Mouse (Mus musculus) testis, postnatal 10 days (tissue): ENCODE results near the gene Ntm.

Source experiments
- DNase-seq: peaks from one replicate; pipeline ENCODE4 v3.0.0; 2021; ENCODE audit warnings: low spot score

The Ntm gene

GRCm38 (mm10) chr9:29962978-29963377 is at the start of gene Ntm:
TSS of gene Ntm (minus strand) at chr9:29963141.
- peak; percentile 46 for DNase-seq

DNA sequence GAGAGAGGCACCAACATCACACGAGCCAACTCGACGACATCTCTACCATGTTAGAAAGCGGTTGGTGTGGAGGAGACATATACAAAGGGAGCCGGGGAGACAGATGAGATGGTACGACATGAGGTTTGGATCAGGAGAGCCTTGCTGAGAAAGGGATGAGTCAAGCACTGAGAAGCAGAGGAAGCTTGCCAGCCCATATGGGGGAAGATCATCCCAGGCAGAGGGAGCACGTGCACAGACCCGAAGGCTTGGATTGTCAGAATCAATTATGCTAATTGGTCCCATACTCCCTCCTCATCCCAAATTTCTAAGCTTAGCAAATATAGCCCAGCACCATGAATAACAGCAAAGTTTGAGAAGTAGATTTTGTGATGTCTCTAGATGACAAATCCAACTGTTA is 42.8 kb upstream of the Ntm start:
- no peak for DNase-seq

DNA sequence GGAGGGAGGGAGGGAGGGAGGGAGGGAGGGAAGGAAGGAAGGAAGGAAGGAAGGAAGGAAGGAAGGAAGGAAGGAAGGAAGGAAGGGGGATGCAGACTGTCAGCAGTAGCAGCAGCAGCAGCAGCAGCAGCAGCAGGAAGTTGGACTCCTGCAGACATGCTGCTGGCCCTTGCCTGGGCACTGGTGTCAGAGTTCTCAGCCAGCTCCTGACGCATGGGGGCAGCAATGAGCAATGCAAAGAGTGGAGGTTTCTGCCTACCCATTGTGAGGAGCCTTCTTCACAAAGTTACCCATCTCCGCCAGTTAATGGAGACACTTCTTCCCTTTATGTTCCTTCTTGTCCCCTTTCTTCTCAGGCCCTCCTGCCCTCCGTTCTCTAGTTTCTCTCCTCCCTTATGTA is 40.7 kb upstream of the Ntm start:
- DNase-seq = peak; percentile 77

DNA sequence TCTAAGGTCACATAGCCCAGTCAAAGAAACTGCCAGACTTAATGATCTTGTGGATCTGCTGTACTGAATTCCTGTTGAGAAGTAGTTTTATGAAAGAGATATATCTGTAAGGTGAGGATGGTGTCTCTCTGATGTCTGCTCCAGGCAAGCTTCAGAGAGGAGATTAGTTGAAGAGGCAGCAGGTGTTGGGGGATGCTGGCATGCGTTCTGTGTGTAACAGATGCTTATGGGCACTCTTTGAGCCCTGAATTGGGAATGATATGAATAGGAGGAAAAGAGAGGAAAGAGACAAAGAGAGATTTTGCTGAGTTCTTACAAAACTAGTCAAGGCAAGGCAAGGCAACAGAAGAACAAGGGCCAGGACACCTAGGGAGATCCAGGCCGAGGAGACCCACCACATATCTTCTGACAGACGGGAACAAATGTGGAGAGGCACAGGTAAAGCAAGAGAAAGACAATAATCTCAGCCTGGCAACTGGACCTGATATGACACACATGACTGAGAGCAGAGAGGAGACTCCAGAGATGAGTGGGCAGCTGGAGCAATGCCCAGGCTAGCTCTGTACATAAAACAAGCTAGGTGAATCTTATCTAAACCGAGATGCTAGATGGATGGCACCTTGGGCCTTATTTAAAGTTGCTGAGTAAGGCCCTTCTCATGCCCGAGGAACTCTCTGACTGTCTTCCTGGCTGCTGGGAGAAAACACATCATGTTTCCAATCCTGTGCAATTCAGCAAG is 18.4 kb upstream of the Ntm start:
- no peak for DNase-seq

DNA sequence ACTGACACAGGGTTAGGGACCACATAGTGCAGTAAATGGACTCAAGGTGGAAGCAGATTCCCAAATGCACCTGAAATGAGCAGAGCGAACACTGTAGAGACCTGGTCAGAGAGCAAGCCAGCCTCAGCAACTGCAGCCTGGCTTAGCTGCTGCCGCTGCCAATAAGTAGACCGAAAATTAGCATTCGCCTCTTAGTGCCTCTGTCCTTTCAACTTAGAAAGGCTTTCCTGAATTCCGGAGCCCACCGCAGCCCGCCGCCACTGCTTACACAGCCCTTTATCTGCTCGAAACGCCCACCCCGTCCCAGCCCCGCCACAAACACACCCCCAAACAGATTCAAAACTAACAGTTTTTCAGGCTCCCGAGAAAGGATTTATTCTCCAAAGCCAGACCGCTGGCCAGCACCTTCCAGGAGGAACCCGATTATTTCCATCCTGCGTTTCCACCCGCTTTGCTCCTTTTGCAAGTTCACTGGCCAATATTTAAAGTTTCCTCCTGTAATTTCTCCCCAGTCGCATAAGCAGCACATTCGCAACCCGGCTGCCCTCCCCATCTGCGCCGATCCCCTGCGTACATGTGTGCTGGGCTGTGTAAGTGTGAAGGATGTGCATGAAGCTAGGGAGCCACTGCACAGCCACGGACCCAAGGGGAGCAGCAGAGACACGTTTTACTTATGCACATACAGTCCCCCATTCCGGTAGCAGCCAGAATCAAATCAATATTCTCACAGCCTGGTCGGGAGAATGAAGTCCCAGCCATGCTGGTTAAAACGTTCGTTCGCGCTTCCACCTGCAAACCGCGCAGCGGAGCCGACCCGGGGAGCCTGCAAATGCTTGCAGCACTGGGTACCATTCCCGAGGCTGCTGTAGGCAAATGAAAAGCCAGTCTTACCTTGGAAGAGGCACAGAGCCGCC is 730 bp downstream of the Ntm start:
- no peak for DNase-seq

- DNase-seq = no peak
Observed at GRCm38 (mm10) chr9:29961512-29961911, 1.4 kb downstream of the Ntm start.

GRCm38 (mm10) chr9:29960741-29961140 is 2.2 kb downstream of the Ntm start:
- no peak for DNase-seq

- no peak for DNase-seq
Observed at GRCm38 (mm10) chr9:29960236-29960635, 2.7 kb downstream of the Ntm start.

- no peak for DNase-seq
Observed at GRCm38 (mm10) chr9:29956936-29957335, 6.0 kb downstream of the Ntm start.

GRCm38 (mm10) chr9:29954031-29954430 is 8.9 kb downstream of the Ntm start:
- DNase-seq = no peak

- no peak for DNase-seq
Observed at GRCm38 (mm10) chr9:29949041-29949440, 13.9 kb downstream of the Ntm start.

DNA sequence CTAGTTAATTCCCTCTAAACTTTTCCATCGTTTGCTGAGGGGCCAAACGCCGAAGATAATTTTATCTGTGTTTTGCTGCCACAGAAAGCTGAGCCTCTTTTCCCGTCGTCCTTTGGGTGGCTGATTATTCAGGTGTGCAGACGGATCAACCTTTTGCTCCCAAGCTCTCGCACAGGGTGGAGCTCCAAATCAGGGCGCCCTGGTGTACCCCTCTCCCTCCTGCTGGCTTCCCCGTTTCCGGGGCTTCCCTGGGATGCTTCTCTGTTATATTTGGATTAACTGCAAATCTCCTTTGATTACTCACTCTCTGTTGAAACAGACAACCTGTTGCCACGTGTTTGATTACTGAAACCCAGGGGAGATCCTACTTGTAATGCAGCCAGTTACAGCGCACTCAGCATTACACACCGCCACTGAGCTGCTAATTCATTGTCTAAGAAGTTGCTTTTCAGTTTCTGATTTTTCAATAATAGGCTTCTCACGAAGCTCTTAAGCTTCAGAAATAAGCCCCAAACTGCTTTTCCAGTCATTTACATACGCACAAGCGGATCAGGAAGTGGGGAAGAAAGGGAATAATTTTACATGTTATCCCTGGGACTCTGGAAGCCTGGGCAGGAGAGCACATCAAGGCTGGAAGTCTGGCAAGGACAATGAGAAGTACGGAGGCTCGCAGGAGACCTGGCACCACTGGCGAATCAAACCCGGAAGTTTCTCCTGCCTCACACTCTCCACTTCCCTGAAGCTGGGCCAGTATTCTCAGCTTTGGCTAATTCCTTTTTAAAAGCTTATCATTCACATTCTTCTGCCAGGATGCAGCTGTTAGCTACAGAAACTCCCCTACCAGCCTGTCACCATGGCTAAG is 19.5 kb downstream of the Ntm start:
- no peak for DNase-seq

DNA sequence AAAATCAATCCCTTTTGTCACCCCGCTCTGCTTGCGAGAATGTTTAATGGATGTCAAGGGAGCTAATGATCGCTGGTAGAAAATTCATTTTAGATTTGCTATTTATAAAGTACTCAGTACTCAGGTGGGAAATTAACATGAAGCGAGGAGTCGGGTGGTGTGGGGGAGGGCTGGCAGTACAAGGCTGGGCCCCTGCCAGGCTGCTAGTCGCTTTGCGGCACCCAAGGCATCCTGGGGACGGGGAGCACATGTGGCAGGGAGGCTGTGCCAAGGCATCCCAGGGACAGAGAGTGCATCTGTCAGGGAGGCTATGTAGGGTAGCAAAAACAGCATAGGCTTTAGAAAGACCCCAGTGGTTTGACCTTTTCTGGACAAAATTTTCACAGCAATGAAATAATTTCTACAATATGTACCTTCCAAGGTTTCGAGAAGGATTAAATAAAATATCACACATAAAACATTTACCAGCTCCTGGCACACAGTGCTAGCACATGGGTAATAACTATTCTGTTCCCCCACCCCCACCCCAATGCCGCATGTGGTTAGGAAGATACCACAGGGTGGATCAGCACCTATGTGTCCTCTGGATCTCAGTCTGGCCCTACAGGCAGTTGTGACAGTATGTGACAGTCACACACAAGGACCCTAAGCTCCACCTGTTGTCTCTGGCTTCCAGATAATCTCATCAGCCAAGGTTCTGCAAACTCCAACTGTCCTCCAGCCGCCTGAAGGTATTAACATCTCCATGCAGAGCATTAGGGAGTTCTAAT is 20.6 kb downstream of the Ntm start:
- DNase-seq = peak; percentile 45

GRCm38 (mm10) chr9:29939517-29940034 is 23.4 kb downstream of the Ntm start:
- DNase-seq = no peak

DNA sequence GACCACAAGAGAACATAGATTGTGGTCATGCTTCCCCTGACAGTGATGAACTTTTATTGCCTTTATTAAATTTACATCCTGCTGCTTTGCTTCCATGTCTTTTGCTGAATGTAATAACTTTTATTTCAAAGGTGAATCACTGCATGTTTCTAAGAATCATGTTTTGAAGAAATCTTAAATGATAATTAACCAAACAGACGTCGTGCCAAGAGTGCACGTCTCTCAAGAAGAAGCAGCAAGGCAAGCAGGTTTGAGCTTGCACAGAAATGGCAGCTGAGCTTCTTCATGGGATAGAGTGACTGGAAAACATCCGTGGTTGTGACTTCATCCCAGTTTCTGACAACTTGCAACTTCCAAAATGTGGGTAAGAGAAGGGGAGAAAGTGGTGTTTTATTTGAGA is 34.1 kb downstream of the Ntm start:
- no peak for DNase-seq

DNA sequence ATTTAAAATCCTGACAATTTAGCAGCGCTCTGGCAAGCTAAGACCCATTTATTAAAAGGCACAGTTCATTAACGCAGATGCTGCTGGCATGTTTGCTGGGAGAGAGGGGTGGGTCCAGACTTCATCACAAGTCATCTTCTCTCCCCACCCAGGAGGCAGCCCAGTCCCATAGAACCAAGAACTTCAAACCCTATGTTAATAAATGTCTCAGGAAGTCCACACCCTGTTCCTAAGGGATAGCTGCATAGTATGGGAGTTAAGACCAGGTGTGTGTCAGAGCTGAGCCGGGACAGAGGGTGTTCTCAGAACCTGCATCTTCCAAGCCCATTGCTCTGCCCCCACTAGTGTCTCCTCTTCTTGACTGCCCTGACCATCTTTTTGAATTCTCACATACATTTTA is 37.6 kb downstream of the Ntm start:
- DNase-seq = no peak

DNA sequence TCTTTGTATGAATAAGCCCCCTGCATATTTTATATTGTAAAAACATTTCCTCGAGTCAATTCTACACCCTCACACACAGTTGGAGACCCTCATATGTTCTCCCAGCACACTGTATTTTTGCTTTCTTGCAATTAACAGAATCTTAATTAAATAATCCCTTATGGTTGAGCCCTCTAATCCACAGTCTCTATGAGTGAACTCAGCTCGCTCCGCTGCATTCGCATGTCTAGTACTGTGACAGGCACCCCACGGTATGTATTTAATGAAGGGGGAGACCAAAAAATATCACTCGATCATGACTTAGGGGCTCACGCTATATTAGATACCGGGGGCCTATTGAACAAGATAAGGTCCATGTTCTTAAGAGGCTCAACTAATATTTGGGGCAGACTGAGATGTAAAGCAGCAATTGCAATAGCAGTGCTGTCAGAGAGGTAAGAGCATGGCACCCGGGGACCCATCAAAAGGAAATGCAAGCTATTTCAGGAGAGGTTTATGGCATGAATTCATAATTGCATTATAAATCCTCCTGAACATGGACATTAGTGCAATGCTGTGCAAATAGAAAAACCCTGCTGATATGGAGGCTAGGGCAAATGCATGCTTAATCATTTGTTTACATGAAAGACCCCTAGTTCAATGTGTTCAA is 64.4 kb downstream of the Ntm start:
- no peak for DNase-seq

DNA sequence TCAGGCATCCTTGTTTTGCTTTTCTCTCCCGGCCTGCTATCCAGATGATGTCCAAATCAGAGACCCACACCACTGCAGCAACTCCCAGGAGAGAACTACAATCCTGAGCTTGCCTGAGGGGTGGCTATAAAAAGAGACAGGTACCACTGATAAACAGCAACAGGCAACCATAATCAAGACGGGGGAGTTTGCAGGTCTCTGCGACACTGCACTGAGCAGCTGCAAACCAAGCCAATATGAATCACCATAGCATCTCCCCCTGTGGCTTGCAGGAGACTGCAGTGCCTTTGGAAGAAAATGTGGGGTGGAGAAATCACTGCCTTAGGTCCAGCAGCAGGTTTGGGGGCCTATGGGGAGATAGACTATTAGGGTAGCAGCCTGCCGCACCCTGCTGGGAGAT is 65.5 kb downstream of the Ntm start:
- no peak for DNase-seq

DNA sequence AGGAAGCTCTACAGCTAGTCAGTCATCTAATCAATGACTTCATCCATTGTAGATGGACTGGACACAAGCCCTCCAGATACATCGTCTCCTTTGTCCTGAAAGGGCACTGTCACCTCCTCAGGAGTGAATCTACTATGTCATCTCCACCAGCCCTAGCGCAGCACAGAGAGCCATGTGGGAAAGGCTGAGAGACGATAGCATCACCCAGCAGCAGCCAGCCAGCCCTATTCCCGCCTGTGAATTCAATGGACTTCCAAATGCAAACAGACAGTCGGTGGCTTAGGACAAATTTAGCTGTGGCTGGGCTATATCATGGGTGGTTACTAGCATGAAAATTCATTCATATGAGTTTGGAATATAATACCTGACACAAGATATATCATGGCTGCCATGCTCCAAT is 70.1 kb downstream of the Ntm start:
- no peak for DNase-seq

DNA sequence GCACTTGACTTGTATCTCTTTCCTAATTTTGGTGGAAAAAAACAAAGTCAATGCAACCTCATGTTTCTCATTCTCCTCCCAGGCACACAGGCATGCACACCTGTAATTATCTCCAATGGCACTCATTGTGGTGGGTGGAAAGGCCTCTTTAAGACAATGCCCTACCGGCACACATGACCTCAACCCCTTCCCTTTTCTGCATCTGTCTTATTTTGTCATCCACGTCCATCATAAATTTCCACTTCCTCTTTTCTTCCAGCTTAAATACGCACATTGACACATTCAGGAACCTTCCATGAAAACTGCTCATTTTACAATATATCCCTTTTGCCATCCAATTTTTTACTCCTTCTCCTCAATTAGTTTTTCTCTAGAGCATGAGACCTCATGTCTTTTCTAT is 74.2 kb downstream of the Ntm start:
- no peak for DNase-seq

- no peak for DNase-seq
Observed at GRCm38 (mm10) chr9:29887924-29888323, 75.0 kb downstream of the Ntm start.
